Mouse (Mus musculus): ENCODE measurements around the gene Nalcn.

The Nalcn gene

DNA sequence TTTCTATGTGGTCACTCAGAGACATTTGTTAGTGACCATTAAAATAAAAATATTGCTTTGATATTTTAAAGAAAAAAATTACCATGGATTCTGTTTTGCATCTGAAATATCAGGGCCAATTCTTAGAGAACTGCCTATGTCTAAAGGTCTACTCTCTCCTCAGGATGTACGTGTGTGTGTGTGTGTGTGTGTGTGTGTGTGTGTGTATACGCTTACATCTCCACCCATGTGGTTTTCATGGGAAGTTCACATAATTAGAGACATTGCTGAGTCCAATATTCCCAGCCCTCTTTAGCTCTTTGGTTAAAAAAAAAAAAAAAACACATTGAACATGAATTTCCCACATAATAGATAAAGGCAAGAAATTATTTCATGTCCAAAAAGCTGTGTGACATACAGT is 114.0 kb downstream of the Nalcn start:
- DNase-seq (ENCODE audit: low read depth, low spot score), result no peak

DNA sequence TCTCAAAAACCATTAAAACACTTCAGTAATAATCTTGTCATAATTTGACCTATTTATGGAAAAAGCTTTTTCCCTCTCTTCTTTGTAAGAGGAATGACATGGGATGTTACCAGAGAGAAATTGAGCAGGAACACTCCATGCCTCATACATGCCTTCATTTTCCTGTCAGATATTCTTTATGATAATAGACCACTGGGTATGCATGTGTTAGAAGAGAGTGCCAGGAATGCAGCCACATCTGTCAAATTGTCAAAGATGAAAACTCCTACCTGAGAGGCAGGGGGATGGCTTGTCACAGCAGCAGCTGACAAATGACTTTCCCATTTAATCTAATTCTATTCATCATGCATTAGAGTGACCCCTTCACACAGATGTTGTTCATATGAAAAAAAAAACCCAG is 131.4 kb downstream of the Nalcn start:
- no peak for DNase-seq (ENCODE audit: low read depth, low spot score)

DNA sequence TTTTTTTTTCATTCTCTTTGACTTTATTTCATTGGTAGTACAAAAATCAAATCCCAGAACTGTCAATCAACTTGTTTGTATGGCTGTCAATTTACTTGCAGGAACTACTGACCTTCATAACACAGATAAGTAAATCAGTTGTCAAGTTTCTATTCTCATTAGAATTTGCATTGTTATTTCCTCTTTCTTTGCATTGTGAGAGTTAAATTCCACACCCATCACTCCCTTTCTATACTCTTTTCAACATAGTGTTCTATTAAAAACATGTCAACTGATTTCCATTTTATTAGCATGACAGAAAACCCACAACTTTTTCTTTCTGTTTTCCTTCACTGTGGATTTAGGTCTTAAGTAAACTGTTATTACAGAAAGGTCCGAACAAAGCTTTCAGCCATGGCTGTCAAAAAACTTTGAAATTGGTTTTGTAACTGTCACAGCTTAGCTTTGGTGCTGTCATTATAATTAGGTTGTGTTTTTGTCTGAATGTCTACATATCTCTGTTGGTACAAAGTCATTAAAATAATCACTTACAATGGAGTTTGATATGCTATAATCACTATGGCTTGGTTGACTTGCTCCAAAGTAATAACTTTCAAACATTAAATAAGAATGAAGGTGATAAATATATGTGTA is 138.3 kb downstream of the Nalcn start:
- DNase-seq (ENCODE audit: low read depth, low spot score), result no peak

DNA sequence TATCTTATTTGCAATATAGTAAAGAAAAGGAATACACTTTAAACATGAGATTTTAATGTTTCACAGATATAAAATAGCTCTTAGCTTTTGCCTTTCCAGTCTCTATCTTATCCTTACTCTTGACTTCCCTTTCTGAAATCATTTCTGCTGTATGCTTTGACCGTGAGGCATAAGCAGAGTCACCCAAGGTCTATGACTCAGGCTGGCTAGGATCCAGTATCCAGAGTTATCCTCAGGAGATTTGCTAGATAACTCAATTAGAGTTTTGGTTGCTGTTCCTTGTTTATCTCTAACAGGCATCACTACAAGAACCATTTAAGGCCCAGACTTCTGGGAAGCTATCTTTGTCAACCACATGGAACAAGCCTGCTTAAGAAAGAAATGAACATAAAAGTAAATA is 164.9 kb downstream of the Nalcn start:
- no peak for DNase-seq (ENCODE audit: low read depth, low spot score)

DNA sequence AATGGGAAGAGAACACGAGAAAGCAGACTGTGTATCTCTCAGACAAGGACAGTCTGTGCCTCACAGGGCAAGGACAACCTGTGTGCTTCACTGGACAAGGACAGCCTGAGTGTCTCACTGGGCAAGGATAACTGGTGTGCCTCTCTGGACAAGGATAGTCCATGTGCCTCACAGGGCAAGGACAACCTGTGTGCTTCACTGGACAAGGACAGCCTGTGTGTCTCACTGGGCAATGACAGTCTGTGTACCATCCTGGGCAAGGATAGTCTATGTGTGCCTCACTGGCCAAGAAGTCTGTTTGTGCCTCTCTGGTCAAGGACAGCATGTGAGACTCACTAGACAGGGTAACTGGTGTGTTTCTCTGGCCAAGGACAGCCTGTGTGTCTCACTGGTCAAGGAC is 180.9 kb downstream of the Nalcn start:
- no peak for DNase-seq (ENCODE audit: low read depth, low spot score)

DNA sequence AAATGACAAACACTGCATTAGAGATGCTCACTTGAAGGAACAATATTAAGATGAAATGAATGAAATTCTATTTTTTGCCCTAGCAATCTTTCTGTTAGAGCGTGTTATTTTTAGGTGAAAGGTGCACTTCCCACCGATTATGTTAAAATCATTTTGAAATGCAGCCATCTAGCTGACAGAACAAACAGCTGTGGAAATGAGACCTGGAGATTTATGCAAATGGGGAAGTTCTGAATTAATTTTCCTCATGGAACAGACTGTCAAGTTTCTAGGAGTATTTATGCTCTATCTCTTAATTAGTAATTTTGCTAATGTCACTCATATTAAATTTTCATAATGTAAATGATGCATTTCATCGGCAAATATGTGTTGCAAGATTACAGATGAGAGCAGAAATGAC is 191.4 kb downstream of the Nalcn start:
- DNase-seq (ENCODE audit: low read depth, low spot score), result no peak

DNA sequence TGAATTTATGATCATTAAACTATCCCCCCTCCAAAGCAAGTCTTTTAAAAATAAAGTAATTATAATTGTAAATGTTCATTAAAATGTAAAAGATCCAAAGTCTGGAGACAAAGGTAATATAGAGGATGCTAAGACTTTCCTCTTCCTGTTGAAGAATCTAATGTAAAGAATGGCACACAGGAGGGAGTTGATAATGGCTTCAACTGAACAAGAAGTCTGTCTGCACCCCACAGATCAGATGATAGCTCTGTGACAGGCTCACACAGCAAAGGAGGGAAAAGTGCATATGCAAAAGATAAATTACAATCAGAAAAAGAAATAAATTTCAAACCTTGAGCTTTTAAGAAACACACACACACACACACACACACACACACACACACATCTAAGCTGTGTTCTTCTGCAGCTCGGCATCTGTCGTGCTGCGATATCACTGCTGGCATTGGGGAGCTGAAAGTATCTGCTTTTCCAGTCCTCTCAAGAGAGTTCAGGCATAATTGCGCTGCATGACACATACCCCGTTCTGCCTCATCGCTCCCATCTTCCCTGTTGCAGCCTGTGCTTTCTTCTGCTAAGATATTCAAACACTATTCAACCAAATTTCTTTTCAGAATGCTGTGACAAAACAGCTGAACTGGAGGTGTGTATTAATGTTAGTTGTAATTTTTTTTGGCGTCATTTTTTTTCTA is 250.6 kb downstream of the Nalcn start:
- no peak for DNase-seq (ENCODE audit: low read depth, low spot score)

DNA sequence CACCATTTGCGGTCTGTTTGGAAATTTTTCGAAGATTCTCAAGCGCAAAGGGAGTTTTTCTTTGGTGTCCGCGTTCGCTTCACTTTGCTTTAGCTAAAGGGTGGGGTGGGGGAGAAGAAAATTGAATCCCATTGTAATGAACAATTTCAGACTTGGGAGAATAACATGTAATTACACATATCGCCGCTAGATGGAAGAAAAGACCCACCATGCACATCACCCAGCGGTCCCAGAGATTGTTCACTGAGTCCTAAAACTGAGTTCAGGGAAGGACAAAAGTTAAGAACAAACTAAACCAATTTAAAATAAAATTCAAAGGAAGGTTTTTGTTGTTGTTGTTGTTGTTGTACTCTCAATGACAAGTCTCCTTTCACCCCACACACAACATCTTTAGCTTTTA is 255.4 kb downstream of the Nalcn start:
- DNase-seq (ENCODE audit: low read depth, low spot score), result peak; percentile 41

DNA sequence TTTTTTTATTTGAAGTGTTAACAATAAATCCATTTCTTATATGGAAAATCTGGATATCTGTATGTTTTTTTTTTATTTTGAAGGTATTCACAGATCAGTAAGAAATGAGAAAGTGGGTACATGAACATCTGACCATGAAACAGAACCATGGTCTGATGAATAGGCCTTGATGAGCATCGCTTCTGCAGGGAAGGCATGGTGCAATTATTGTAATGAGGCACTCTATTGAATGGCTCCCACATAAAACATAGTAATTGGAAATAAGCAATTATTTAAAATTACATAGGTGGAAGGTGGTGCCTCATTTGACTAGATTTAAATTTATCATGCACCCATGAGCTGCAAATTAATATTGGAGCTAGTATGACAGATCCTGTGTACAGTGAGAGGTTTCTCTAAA is 267.3 kb downstream of the Nalcn start:
- DNase-seq (ENCODE audit: low read depth, low spot score), result no peak

DNA sequence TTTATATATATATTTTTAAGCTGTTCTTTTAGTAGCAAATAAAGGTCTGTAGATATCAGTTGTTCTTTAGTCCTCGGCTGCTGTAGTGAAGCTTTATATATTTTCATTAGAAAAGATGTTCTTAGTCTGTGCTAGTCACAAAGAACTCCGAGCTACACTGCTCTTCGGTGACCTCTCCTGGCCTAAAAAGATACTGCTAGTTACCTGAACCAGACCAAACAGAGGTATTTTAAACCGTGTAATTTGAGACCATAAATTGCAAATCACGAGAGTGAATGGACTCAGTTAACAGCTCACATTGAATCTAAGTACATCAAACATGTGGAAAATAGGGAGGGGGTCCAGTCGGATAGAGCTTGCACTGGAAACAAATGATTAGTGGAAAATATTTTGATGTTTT is 274.0 kb downstream of the Nalcn start:
- peak; percentile 53 for DNase-seq (ENCODE audit: low read depth, low spot score)

DNA sequence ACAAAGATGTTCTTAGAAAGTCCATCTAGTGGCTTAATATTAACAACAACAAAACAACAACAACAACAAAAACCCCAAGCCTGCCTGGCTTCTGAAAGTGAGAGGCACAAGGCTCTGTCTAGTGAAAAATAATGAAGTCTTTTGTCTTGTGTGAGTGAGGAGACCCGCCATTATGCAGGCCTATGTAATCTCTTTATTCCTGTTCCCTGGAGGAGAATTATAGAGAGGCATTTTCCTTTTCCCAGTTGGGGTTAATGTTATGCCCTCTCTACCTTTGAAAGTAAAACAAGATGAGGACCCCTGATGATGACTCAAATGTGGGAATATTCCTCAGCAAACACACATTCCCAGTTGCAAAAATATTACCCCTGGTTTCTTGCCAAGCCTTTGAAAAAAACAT is 295.1 kb downstream of the Nalcn start:
- DNase-seq (ENCODE audit: low read depth, low spot score), result no peak

DNA sequence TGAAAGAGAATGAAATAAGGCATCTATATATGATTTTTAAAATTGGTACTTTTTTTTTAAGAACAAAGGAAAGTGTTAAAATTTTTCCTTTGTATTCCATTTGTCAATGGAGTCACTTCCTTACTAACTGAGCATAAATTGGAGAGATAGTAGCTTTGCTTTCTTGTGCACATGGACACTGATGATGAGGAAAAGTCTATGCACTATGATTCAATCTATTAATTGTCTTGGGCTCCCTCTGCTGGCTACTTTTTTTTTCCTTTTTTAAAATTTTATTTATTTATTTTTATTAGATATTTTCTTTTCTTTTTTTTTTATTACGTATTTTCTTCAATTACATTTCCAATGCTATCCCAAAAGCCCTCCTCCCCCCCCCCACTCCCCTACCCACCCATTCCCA is 312.6 kb downstream of the Nalcn start:
- no peak for DNase-seq (ENCODE audit: low read depth, low spot score)

DNA sequence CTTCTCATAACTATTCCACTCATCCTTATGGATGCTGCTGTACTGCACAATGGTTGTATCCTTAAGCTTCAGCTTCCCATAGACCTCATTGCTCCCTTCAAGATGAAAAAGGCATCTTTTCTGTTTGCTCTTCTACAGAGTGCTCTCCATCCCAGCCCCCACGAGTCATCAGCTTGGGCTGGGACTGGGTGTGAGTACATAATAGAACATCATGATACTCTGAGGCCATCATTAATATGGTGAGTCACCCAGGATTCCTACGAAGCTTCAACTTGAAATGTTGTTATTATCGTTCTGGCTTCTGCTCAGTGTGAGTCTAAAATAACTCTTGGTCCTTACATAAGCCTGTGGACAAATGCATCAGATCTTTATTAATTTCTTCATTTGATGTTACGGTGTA is 314.6 kb downstream of the Nalcn start:
- DNase-seq (ENCODE audit: low read depth, low spot score), result no peak

DNA sequence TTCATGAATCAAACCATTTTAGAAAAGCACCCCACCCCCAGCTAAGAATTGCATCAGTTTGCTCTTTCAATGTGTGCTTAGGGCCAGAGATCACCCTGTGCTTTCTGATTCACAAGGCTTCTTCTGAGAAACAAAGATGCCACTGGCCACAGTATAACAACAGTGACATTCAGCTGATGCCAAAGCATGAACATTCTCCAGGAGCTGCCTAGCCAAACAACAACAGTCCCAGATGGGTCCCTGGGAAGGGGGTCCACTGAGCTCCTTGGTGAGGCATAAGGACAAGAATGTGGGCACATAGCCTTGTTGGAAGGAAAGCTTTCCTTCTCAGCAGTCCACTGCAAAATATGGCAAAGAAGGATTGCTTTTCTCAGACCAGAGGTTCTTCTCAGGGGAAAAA is 330.9 kb downstream of the Nalcn start:
- DNase-seq (ENCODE audit: low read depth, low spot score), result no peak

DNA sequence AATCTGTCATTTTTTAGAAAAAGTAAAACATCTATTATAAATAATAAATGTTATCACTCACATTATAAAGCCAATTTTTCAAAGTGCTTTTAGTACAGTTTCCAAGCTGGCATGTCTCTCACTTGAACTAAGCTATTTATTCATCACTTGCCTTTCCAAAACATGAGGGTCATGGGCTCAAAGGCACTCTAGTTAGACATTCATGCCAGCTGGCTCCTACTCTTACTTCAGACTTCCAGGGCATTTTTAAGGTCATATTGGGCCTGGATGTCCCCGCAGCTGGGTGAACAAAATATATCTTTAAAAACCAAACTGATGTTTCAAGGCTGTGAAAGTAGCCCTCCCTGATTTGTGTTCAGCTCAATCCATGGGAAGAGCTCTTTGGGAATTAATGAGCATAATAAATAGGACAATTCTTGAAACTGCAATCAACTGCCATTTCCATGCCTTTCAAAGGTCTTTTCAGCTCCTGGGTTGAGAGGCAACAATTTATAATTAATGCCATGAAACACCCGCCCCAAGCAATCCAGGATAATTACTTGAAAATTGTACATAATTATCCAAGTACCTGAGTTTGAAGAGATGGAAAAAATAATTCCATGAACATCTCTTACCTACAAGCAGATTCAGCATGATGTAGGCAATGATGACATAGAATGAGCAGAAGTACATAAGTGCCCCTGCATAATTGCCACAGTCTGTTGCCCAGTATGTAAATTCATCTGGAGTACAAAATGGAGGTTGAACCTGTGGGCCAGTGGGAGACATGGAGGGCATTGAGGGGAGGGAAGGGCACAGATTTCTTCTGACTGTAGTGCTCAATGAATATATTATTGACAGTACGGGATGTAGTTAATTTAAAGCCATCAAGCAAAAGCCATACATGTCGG is 335.6 kb downstream of the Nalcn start:
- no peak for DNase-seq (ENCODE audit: low read depth, low spot score)

DNA sequence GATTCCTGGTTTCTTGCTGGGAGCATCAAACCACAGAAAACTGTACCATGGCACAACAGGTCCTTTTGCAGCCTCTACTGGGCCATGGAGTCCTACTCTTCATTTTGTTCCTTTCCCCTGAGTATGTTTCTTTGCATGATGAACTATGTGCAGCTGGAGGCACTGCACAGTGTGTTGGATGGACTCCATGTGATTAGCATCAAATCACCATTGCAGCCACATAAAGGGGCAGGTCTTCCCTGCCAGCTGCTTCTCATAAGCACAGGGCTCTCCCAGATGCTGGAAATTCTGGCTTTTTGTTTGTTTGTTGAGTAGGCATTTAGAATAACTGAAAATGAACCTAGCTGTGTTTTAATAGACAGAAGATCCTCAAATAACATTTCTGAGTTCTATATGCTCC is 344.8 kb downstream of the Nalcn start:
- no peak for DNase-seq (ENCODE audit: low read depth, low spot score)

DNA sequence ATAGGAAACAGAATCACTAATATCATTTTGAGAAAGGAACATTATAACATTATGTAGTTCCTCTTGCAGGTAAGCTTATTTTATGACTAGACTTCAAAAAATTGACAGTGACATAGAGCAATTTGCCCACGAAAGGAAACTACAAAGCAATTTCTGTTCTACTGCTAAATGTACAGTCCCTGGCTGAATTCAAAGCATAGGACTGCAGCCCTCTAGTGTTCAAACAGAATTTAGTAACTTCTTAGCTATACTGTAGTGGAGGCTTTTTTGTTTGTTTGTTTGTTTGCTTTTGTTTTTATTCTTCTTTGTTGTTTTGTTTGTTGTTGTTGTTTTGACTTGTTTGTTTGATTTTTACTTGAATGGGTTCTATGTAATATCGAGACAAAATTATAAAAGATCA is 354.8 kb downstream of the Nalcn start:
- DNase-seq (ENCODE audit: low read depth, low spot score), result no peak

DNA sequence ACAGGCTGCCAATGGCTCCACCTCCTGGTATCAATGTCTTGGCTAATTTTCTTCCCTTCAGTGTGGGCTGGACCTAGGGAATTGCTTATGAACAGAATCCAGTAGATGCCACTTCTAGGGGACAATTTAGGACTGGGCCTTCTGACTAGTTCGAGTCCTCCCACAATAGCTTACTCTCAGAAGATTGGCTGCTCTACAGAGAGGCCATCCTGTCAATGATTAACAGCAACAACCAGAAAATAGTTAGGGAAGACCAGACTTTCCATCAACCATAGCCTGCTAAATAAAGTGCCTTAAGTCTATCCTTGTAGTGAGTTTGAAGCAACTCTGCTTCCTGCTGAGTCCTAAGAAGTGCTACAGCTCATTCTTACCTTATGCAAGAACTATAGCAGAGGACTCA is 386.2 kb downstream of the Nalcn start:
- no peak for DNase-seq (ENCODE audit: low read depth, low spot score)

DNA sequence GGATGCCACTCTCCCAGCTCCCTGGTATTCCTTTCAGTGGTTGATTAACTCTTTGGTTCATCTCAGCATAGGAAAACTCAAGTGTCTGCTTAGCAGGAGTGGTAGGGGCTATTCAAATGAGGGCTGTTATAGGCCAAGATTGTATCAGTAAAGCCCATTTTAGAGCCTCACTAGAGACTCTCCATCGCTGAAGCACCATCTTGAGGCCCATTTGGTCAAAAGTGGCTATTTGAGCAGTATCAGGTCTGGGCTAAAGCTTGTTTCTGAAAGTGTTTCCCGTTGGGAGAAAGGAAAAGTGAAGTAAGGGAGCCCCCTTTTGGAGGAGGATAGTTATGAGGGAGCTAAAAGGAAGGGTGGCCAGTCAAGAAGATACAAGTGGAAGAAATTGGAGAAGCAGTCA is 387.0 kb downstream of the Nalcn start:
- DNase-seq (ENCODE audit: low read depth, low spot score), result peak; percentile 10

DNA sequence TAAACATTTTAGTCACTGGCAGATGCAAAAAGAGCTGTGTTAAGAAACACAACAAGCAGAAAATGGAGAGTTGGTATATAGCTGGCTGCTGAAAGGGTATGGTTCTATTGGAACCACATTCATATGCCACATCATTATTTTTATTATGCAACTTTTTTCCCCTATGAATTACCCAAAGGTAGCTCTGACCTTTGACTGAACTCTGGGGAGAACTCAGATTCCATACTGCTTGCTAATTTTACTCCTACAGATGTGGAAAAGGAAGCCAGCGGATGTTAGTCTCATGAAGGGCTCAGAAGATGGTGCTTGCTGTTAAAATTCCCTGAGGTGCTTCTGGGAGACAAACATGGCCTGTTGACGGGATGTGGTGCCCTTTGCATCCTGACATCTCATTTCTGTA is 389.9 kb downstream of the Nalcn start:
- no peak for DNase-seq (ENCODE audit: low read depth, low spot score)

DNA sequence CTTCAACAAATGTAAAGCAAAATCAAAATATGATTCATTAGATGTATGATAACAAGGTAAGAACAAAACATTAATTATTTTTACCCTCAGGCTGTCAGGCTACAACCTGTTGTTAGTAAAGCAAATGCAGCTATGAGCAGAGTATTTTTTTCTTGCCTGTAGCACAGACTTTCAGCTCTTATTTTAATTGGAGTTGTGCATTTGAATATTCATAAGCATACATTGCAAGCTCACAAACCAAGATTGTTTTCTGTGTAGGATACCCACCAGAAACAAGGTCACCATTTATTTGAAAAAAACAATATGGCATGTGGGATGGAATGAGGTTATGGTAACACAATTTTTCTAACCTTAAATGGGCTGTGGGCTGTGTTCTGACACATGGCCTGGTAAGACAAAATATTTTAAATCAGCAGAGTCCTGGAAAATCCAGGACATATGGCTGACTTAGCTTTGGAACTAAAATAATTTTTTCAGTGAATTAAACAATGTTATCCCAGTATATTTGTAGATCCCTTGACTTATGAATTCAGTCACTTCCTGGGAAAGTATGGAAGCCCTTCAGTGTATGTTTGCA is 394.2 kb downstream of the Nalcn start:
- DNase-seq (ENCODE audit: low read depth, low spot score), result no peak

Data from R1 (cell line).